Mouse (Mus musculus) heart, postnatal 0 days (tissue): Measurements from ENCODE around the gene Tmem234. TPM values are rescaled to one million over a fixed set of nuclear protein-coding genes. Genes with fewer than 3 reads are reported as not detected.

Experiments used
- ATAC-seq: fragments of 200-750 bp; cut with Nextera tagmentation; 2 replicates; pipeline ENCODE4 v1.8.0; 2017; ENCODE audit warnings: low read depth, moderate number of reproducible peaks, moderate library complexity; ENCODE audit not compliant: insufficient read depth
- DNase-seq: peaks from one replicate; pipeline ENCODE4 v3.0.0-alpha.2; 2016; ENCODE audit warnings: low spot score
- H3K27ac ChIP-seq: fragments of 300-500 bp; sonication (generic); 2 replicates; pipeline ENCODE4 v1.5.1; 2014; ENCODE audit warnings: low read depth, mild to moderate bottlenecking
- H3K27me3 ChIP-seq: fragments of 300-500 bp; sonication (generic); 2 replicates; pipeline ENCODE4 v1.6.1; 2014; ENCODE audit warnings: low read length, mixed read lengths; ENCODE audit not compliant: control insufficient read depth, insufficient read depth
- H3K36me3 ChIP-seq: fragments of 300-500 bp; sonication (generic); replicated peaks from 2 replicates; pipeline ENCODE4 v1.6.1; 2014; ENCODE audit warnings: low read length, mixed read lengths; ENCODE audit not compliant: control insufficient read depth, insufficient read depth
- H3K4me1 ChIP-seq: fragments of 300-500 bp; sonication (generic); 2 replicates; pipeline ENCODE4 v1.6.1; 2014; ENCODE audit warnings: antibody characterized with exemption; ENCODE audit not compliant: control insufficient read depth, insufficient read depth
- H3K4me2 ChIP-seq: fragments of 300-500 bp; sonication (generic); 2 replicates; pipeline ENCODE4 v1.6.1; 2014; ENCODE audit warnings: low read depth, mild to moderate bottlenecking, low read length, moderate library complexity
- H3K4me3 ChIP-seq: fragments of 300-500 bp; sonication (generic); 2 replicates; pipeline ENCODE4 v1.5.1; 2014; ENCODE audit warnings: low read depth, low read length
- H3K9ac ChIP-seq: fragments of 300-500 bp; sonication (generic); replicated peaks from 2 replicates; pipeline ENCODE4 v1.6.1; 2014; ENCODE audit warnings: low read depth, low read length, mixed read lengths
- H3K9me3 ChIP-seq: fragments of 300-500 bp; sonication (generic); replicated peaks from 2 replicates; pipeline ENCODE4 v1.6.1; 2016; ENCODE audit warnings: low read length; ENCODE audit not compliant: control insufficient read depth
- CTCF ChIP-seq: IDR thresholded peaks from 2 replicates; pipeline ENCODE4 v1.5.1; 2016; ENCODE audit warnings: antibody characterized with exemption, control low read depth, low read depth
- EP300 ChIP-seq: IDR thresholded peaks from 2 replicates; pipeline ENCODE4 v1.6.1; 2016; ENCODE audit warnings: antibody characterized with exemption, low read depth
- WGBS: fragments of 180-500 bp; shearing (Covaris S2); extraction: QIAGEN DNeasy Blood & Tissue Kit; methylation state at CpG from one replicate; pipeline ENCODE4 v1.1.7; 2014; 5-methylcytosine and 5-hydroxymethylcytosine counted together
- polyA plus RNA-seq: library from polyadenylated mRNA; unstranded; fragments of >200 nt; fragmentation: Nextera tagmentation; extraction: Ambion mirVana; gene quantifications from 2 replicates; pipeline ENCODE4 v1.2.1, GENCODE M21; 2015
- total RNA-seq: library from RNA; depleted of rRNA; stranded (reverse); fragments of >200 nt; gene quantifications from 2 replicates; pipeline ENCODE4 v1.2.3, GENCODE M21; 2014; ENCODE audit warnings: low replicate concordance

Tmem234 gene
- total and polyA plus RNA-seq, 2 experiments from 2014 or later: 115 to 161 TPM

GRCm38 (mm10) chr4:129624281-129625028 lies 24.0 kb downstream of the Tmem234 start:
- peak overlapping the region; percentile 84 for H3K4me2 ChIP-seq
- H3K4me3 ChIP-seq: peak overlapping the region; percentile 65

GRCm38 (mm10) chr4:129625029-129625370 lies 24.5 kb downstream of the Tmem234 start:
- TF ChIP-seq CTCF (no peak), EP300 (no peak)
- Histone ChIP-seq H3K9me3 (no peaks in the 10 kb centered on the region), H3K4me2 (peak overlapping the region; percentile 84), H3K9ac (peak overlapping the region; percentile 29; the same call in 1 of the 2 replicates), H3K27me3 (no peaks in the 10 kb centered on the region), H3K4me3 (peak overlapping the region; percentile 65), H3K27ac (peak overlapping the region; percentile 89), H3K4me1 (peaks cover 30% of the 10 kb centered on the region), H3K36me3 (peaks cover 48% of the 10 kb centered on the region)
- DNase-seq (peak; percentile 53), ATAC-seq (peak; percentile 19; the same call in 1 of the 2 replicates)
- WGBS: 3% methylated on average over 6 of the region's 6 CpGs

More at GRCm38 (mm10) chr4:129624281-129625028, 24.0 kb downstream of the Tmem234 start:
- H3K27me3 ChIP-seq: no peaks in the 10 kb centered on the region
- peak overlapping the region; percentile 71 for H3K9ac ChIP-seq
- 2% methylated on average over 18 of the region's 18 CpGs for WGBS
- TF ChIP-seq CTCF: no peak
- TF ChIP-seq EP300: 0 out of 2 replicates have a peak, but pooled peaks have one; percentile 8
- H3K4me1 ChIP-seq: peaks cover 30% of the 10 kb centered on the region
- peaks cover 43% of the 10 kb centered on the region for H3K36me3 ChIP-seq
- peak overlapping the region; percentile 89 for H3K27ac ChIP-seq
- no peaks in the 10 kb centered on the region for H3K9me3 ChIP-seq
- ATAC-seq: peak; percentile 92
- peak; percentile 96 for DNase-seq

- DNase-seq (no peak), ATAC-seq (no peak)
- Histone ChIP-seq H3K36me3 (peaks cover 53% of the 10 kb centered on the region), H3K4me1 (peaks cover 30% of the 10 kb centered on the region), H3K27ac (peak overlapping the region; percentile 89; the same call in 1 of the 2 replicates), H3K9me3 (no peaks in the 10 kb centered on the region), H3K4me2 (0 out of 2 replicates have a peak overlapping the region, but pooled peaks have one; percentile 84), H3K4me3 (no peak overlapping the region), H3K9ac (no peak overlapping the region), H3K27me3 (no peaks in the 10 kb centered on the region)
- TF ChIP-seq CTCF: no peak
- 50% methylated on average over 4 of the region's 4 CpGs for WGBS
Observed at GRCm38 (mm10) chr4:129625496-129625895, 25.0 kb downstream of the Tmem234 start.

GRCm38 (mm10) chr4:129626035-129626434 lies 25.6 kb downstream of the Tmem234 start:
- ATAC-seq (no peak), DNase-seq (no peak)
- H3K36me3 ChIP-seq: peaks cover 54% of the 10 kb centered on the region
- H3K27ac ChIP-seq: no peak overlapping the region
- H3K4me3 ChIP-seq: no peak overlapping the region
- no peak overlapping the region for H3K9ac ChIP-seq
- no peak overlapping the region for H3K4me2 ChIP-seq
- 65% methylated on average over 6 of the region's 6 CpGs for WGBS
- TF ChIP-seq EP300: no peak
- no peak for TF ChIP-seq CTCF
- peaks cover 30% of the 10 kb centered on the region for H3K4me1 ChIP-seq
- no peaks in the 10 kb centered on the region for H3K9me3 ChIP-seq
- H3K27me3 ChIP-seq: no peaks in the 10 kb centered on the region

GRCm38 (mm10) chr4:129630944-129631343 lies 30.5 kb downstream of the Tmem234 start:
- H3K9me3 ChIP-seq: no peaks in the 10 kb centered on the region
- ATAC-seq (no peak), DNase-seq (no peak)
- no peaks in the 10 kb centered on the region for H3K27me3 ChIP-seq
- peaks cover 98% of the 10 kb centered on the region for H3K36me3 ChIP-seq
- 61% methylated on average over 4 of the region's 4 CpGs for WGBS
- no peak overlapping the region for H3K27ac ChIP-seq
- no peak overlapping the region for H3K4me3 ChIP-seq
- no peak overlapping the region for H3K9ac ChIP-seq
- H3K4me1 ChIP-seq: no peaks in the 10 kb centered on the region
- no peak for TF ChIP-seq CTCF
- no peak for TF ChIP-seq EP300
- H3K4me2 ChIP-seq: no peak overlapping the region

- Histone ChIP-seq H3K27ac (no peak overlapping the region), H3K36me3 (peaks cover 98% of the 10 kb centered on the region), H3K9me3 (no peaks in the 10 kb centered on the region), H3K27me3 (no peaks in the 10 kb centered on the region), H3K9ac (no peak overlapping the region), H3K4me1 (no peaks in the 10 kb centered on the region), H3K4me2 (no peak overlapping the region), H3K4me3 (no peak overlapping the region)
- DNase-seq (no peak), ATAC-seq (no peak)
- 86% methylated on average over 12 of the region's 12 CpGs for WGBS
- no peak for TF ChIP-seq CTCF
- no peak for TF ChIP-seq EP300
Observed at GRCm38 (mm10) chr4:129631867-129632266, 31.4 kb downstream of the Tmem234 start.
